Mouse (Mus musculus) megakaryocyte progenitor cell, adult 5-6 weeks (primary cell): ENCODE results near the gene Prmt8. TPM values are rescaled to one million over a fixed set of nuclear protein-coding genes. Genes with fewer than 3 reads are reported as not detected.

Source experiments
- ATAC-seq: replicated peaks from 2 replicates; pipeline ENCODE4 v1.8.0; 2016; ENCODE audit warnings: mild to moderate bottlenecking, moderate TSS enrichment, inconsistent platforms; ENCODE audit not compliant: poor library complexity
- total RNA-seq, 2 experiments: library from RNA; stranded (forward) in 1 of 2; stranded (reverse) in 1 of 2; fragments of 157-497, 149-512 nt in 1 of 2; fragments of 200-1000 nt in 1 of 2; gene quantifications; 2 replicates each; pipeline versions ENCODE4 v1.2.3 to v1.2.4; 2015 to 2017

The Prmt8 gene
- total RNA-seq, 2 experiments from 2014 or later, result not detected

- no peak for ATAC-seq
These were observed 28.6 kb downstream of the Prmt8 start for GRCm38 (mm10) chr6:127740711-127741110.

- no peak for ATAC-seq
These were observed 29.4 kb downstream of the Prmt8 start for GRCm38 (mm10) chr6:127739921-127740320.

DNA sequence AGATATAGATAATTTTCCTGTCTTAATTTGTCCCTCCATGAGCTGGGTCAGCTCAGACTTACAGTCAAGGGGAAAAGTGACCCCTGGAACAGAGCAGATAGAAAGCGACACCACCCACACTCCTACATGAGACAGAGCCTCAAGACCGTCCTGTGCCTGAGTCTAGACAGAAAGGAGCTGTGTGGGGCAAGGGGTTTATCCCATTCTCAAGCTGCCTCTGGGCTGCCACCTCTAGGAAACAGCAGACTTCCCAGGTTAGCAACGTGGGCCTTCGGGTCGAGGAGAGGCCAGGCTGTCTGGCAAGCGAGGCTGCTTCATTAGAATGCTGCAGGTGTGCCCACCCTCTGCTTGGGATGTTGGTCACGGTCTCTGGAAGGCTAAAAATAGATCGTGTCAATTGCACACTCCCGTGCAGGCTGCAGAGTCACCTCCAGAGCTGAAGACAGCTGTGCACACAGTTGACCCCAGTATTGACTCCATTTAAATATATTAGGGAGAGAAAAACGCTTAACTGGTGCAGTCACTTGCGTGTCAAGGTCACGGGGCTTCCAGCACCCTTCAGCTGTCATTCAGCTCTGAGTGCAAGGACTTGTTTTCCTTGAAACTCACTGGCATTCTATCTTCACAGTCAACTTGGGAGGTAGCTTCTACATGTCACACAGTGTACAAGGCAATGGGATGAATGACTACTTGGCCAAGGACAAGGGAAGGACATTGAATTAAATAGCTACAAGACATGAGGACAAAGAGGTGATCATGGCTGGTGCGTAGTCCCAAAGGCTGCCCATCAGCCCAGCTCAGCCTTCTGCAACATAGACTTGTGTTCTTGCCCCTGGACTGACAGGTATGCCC is 33.9 kb downstream of the Prmt8 start:
- ATAC-seq, result no peak

- no peak for ATAC-seq
These were observed 46.1 kb downstream of the Prmt8 start for GRCm38 (mm10) chr6:127723126-127723525.

- ATAC-seq, result no peak
These were observed 49.4 kb downstream of the Prmt8 start for GRCm38 (mm10) chr6:127719875-127720274.

- no peak for ATAC-seq
These were observed 51.8 kb downstream of the Prmt8 start for GRCm38 (mm10) chr6:127717239-127718137.

- no peak for ATAC-seq
These were observed 53.8 kb downstream of the Prmt8 start for GRCm38 (mm10) chr6:127715428-127715827.

DNA sequence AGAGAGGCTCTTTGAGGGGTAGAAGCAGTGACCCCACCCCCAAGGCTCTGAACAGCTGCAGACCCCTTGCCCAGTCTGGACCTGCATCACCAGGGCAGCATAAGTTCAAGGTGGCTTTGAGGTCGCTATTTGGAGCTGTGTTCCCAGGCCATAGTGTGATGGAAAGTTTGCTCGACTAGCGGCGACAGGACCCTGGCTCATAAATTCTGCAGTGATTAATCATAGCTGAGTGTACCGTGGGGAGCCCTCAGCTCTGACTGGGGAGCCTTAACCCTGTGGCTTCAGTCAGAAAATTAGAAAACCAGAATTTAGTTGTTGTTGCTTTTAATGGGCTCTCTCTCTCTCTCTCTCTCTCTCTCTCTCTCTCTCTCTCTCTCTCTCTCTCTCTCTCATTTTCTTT is 54.4 kb downstream of the Prmt8 start:
- no peak for ATAC-seq

DNA sequence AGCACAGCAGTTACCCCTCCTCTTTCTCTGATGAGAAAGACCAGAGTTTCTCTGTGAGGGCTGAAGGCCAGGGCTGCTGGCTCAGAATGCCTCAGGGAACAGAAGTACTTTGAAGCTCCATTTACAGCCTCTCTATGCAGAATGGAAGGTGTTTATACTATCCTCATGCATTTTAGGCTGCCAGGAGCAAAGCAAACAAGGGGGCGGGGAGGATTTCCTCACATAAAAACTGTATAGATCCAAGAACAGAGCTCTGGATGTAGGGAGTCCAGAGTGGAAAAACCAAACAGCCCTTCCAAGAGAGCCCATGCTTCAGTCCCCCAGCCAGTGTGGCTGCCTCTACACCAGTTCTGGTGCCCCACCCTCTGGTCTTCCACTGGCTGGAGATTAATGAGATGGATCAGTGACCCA is 61.0 kb downstream of the Prmt8 start:
- ATAC-seq, result no peak

DNA sequence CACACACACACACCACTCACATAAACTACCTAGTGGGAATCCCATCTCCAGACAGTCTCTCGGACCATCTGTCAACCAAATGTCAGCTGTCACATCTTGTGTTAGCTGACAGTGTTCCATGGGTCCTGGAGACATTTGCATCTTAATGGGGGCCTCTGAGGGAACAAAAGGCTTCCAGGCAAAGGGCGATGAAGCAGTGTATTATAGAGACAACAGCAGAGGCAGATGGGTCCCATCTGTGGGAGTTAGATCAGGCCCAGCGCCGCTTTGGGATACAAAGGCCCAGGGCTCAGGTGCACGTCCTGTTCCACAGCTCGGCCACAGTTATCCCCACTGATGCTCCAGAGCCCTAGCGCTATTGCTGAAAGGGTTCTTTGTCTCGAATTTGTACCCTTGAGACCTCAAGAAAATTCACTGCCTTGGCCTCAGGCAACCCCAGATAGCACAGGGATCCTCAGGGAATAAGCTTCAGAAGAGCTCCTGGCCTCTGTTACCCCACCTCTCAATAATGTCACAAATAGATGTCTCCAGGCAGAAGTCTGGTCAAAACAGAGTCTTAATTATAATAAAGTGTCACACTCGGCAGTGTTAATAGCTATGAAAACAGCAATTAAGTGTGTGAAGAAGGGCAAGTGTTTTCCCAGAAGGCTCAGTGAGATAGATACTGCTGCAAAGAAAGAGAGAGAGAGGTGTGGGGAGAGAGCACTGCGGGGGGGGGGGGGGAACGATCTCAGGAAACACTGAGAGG is 68.1 kb downstream of the Prmt8 start:
- no peak for ATAC-seq

GRCm38 (mm10) chr6:127693681-127694080 is 75.6 kb downstream of the Prmt8 start:
- no peak for ATAC-seq

DNA sequence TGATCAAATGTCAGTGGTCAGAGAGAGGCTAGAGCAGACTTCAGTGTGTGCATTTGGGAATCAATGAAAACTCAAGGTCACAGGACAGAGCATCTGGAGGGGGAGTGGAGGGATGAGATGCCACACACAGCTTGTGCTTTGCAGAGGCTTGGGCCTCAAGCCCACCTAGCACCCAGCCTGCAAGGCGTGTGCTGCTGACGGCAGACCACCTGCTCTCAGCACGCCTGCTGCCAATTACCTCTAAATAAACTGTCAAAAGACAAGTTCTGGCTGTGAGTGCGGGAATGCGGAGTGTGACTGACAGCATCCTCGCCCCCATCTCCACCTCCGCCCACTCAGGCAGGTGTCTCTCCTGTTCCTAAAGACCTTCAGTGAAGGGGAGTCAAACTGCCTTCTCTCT is 77.0 kb downstream of the Prmt8 start:
- no peak for ATAC-seq

DNA sequence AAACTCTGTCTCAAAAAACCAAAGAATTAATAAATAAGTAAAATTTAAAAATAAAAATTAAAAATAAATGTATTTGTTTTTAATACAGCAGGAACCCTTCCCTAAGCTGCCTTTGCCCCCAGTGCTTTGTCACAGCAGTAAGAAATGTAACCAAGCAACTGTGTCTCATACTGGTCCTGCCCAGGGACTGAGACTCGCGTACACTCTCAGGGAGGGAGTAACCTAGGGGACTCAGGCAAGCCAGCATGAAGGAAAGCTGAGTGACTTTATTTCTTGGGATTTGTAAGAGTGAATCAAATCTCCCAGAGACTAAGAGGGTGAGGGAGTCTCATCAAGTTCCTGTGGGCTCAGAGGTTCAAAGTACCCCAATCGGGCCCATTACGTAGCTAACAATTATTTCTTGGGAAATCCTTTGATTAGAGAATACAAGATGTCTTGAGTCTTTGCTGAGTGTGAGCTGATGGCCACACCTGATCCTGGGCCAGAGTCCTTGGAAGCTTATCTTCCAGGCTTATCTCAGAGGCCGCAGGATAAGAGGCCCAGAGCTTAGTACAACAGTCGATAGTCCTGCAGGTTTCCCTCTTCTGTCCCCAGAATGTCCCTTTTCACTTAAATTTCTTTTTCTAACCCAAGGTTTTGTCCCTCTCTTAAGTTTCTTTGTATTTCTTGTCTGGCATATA is 82.0 kb downstream of the Prmt8 start:
- ATAC-seq, result no peak

- ATAC-seq, result no peak
These were observed 84.3 kb downstream of the Prmt8 start for GRCm38 (mm10) chr6:127684981-127685380.

DNA sequence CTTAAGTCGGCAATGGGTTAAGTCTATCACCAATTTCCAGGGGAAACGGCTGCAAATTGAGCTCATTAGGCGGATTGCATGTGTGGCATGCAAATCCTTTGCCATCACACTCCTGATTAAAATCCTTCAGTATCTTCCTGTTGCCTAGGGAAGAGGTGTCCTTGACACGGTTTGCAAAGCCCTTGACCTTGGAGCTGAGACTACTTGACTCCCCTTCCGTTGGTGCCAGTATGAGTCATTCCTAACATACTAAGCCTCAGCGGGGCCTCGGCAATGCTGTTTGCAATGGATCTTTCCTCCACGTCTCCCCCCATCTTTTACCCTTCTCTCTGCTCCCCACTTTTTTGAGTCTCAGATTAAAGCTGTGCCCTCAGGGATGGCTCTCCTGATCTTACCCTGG is 85.7 kb downstream of the Prmt8 start:
- no peak for ATAC-seq

DNA sequence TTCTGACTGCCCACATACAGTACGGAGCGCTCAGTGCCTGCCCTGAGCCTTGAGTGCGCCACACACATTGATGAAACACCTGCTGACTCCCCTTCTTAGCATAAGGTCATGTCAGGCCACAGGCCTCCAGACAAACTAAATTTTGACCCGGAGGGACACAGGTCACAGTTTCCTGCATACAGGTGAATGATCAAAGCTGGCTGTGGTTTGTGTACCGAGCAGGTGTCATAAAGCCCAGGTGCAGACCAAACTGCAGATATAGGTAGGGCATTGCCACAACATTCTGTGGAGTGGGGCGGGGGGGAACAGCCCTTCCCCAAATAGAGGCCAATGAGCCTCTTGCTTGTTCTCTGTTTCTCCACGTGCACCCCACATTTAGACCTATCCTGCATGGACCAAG is 88.5 kb downstream of the Prmt8 start:
- ATAC-seq, result no peak

GRCm38 (mm10) chr6:127678998-127679397 is 90.3 kb downstream of the Prmt8 start:
- no peak for ATAC-seq

DNA sequence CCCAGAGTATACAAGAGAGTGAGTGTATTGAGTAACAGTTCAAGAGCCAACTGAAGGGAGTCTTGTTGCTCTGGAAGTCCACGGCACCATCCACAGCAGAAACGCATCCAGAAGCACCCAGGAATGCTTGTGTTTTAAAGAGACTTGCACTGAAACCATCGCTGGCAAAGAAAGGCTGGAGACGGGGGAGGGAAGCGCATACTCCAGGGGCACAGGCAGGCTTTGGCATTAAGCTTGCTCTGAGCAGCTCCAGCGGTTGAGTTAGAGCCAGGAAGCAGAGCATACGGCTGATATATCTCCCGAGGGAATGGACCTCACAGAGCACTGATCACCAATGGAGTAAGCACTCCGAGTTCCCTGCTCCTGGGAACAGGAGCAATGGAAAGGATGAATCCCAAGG is 91.0 kb downstream of the Prmt8 start:
- no peak for ATAC-seq

DNA sequence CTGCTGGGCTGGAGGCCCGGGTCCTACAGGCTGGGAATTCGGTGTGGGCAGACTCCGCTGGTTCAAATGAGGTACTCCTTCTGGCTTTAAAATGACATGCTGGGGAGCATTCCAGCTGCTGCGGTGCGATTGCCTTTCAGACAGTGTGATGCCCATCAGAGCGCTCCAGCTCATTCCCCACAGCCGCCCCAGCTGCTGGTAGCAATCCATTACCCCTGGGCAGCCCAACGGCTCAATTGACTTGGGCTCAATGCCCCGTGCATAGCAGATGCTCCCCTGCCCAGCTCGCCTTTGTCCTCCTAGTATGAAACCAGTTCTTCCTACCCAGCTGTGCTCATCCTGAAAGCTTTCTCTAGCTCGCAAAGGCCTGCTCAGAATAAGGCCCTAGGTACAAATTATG is 92.4 kb downstream of the Prmt8 start:
- no peak for ATAC-seq

DNA sequence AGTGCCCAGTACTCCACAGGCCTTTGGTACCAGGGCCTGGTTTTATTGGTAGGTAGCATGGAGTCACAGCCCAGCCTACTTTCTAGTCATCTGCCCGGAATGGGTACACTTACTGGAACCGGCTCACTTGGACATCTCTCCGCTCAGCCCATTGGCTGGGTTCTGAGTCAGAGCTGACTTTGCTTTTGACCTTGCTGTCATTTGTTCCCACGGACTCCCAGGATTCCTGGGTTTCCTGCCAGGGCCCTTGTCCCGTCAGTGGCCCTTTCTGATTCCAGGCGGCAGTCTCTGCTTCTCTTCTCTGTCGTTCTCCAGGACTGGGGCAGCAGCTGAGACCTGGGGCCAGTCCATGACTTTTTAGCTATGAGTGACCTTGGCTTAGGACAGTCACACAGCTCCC is 97.2 kb downstream of the Prmt8 start:
- no peak for ATAC-seq

GRCm38 (mm10) chr6:127670031-127670430 is 99.2 kb downstream of the Prmt8 start:
- ATAC-seq, result no peak
